Mouse (Mus musculus) urinary bladder, postnatal 4 days (tissue): ENCODE measurements around the gene Daam1.
A peak's percentile ranks its signal among the peaks of the same experiment; 100 is the strongest.
"Not testable (repeated sequence)": the region's sequence is repeated elsewhere in the genome, so short reads cannot be mapped to it uniquely, and the experiment has no call there.

Source experiments
- DNase-seq, 2 experiments: peaks; one replicate each; pipeline ENCODE4 v3.0.0; 2021 to 2022; ENCODE audit warnings: low spot score in 2 of 2

Daam1 gene

DNA sequence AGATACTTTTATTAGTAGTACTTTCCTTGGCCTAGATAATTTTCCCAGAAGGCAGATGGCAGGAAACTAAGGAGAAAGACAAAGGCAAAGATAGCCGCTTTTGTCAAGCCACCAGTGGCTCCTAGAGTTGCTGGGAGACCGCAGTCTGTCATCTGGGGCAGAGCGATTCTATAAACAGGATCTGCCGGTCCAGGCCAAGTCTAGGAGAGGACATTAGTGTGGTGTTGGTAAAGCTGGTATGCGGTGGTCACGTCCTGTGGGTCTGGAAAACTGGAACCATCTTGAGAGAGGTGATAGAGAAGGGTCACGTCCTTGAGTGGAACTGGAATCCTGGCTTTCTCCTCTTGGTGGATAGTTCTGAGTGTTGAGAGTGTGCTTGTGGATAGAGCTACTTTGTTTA lies 3.2 kb downstream of the Daam1 start:
- no peak for DNase-seq

DNA sequence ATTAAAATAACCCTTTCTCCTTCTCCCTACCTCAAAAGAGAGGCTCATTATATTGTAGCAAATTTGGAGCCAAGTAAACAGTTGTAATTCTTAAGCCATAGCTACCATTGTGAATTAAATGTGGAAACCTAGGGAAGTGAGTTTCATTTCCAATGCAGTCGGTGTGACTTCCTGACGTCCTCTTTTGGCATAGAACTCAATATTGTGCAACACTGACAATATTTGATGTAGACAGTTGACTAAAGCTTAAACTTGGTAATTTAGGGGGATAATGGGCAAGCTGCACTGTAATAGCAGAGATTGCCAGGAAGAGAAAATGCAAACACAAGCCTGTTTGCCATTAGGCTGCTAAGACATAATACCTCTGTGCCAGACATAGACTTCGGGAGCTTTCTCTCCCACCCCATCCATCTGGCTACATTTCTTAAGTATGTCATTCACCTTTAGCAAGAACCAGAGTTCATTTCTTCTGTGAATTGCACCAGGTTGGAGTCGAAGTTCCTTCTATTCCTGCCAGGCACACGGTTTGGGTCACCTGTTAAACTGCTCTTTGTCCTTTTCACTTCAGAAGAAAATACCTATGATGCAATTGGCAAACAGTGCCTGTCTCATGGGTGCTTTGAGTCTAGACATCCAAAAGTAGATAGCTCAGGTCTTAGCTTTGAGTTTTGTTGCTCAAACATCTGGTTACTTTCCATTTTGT lies 5.2 kb downstream of the Daam1 start:
- no peak for DNase-seq

DNA sequence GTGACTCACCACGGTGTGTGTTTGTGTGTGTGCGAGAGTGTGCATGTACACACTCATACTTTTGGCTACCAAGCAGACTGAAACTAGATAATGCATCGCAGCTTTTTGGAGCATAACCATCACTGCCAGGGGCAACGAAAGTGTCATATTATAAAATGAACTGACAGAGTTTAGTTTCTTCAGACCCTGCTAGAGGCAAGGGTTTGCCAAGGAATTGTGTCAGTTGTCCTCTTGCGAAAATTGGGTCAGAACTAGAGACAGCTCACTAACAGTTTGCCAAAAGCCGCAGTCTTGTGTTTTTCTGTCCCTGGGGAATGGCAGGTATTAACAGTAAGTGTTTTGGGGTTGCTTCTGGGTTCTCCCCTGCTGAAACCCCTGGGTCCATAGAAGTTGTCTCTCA lies 5.9 kb downstream of the Daam1 start:
- no peak for DNase-seq

DNA sequence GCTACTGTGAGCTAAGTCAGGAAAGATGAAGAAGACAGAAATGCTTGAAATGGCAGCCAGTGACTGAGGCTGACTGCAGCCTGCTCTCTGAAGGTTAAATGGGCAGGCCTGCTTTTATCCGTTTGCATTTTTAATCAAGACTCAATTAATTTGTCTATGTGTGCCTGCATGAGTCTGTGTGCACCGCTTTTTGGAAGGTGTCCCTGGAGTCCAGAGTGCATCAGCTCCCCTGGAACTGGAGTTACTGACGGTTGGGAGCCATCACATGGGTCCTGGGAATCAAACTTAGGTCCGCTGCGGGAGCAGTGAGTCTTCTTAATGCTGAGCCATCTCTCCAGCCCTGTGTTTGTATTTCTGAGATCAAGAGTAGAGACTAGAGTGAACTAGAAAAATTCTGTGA lies 6.7 kb downstream of the Daam1 start:
- no peak for DNase-seq

DNA sequence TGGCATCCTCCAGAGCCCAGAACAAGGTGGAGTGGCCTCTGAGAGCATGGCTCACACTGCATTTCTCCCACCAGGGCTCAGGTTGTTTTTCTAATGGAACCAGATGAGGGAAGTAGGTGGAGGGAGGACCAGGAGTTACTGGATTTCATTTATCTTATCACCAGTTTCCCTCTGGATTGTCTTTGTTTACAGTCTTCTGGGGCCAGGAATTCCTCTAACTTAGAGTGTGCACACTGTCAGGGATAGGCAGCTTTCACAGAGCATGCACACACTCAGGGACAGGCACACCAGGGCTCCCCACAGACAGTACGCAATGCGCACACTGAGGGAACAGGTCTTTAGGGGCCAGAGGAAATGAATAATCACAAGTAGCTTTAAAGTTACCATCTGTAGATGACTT lies 7.4 kb downstream of the Daam1 start:
- no peak for DNase-seq

DNA sequence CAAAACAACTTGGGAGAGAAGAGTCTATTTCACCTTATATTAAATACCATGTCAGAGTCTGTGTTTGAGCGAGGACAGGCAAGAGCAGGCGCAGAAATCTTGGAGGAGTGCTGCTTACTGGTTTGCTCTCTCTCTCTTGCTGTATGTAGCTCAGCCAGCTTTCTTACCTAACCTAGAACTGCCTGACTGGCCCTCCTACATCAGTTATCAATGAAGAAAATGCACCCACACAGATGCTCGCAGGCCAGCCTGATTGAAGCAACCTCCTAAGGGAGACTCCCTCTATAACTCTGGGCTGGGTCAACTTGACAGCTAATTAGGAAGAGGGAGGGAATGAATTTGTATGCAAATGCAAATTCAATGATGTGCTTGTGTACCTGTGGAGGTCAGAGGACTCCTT lies 8.8 kb downstream of the Daam1 start:
- DNase-seq = no peak

DNA sequence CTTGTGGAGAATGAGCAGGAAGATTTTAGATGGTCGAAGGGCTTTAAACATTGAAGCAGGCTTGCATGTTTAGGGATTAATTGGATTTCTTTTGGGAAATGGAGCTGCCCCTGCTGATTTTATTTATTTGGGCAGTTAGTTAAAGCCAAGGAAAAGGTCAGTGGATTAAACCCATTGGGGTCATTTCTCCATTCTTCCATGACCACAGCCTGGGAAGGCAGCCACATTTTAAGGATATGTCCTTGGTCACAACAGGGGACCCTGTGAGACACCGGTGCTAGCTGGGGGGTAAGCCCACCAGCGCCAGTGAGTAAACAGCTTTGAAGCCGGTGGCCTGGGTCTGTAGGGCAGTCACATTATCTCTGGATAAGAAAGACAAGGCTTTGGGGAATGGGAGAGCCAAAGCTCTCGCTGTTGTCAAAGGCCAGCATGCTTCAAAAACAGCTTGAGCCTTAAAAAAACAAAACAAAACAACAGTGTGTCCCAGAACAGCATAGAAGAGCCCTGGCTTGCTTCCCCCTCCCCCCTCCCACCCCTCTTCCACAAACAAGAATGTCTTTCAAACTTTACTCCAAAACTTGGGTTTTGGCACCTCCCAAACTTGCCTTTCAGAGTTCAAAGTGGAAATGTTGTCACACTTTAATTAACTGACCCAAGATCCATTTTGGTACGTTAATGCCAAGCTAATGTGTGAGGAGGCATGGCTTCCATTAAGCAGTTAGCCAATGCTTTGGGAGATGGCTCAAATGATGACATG lies 9.7 kb downstream of the Daam1 start:
- DNase-seq = no peak

DNA sequence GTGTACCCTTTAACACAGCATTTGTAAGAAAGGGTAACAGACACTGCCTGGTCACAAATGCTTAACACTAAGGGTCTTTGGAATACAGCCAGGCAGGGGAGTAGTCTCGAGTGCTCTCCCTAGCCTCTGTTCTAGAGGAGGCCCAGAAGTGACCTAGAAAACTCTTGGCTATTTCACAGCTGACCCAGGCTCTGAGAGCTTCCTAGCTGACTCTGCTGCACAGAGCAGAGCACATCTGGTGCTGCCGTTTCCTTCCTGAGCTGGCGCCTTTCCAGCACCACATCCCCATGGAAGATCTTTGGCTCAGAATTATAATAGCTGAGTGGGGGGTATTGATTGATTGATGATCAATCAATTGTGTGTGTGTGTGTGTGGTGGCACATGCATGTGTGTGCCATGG lies 11.1 kb downstream of the Daam1 start:
- no peak for DNase-seq

DNA sequence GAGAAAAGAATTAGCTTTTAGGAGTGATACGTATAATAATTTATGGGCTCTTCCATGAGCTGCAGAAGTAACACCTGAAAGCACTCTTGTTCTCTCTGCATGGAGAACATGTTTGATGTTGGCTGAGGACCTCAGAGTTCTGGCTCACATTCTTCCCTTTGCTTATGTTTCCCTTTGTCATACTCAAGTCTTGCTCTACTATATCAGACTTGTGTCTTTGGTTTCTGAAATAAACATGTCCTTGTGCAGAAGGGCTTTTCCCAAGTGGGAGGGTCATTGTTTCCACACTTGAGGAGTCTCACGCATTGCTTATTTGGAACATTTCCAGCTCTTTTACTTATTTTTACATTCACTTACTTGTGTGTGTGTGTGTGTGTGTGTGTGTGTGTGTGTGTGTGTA lies 11.7 kb downstream of the Daam1 start:
- no peak for DNase-seq

DNA sequence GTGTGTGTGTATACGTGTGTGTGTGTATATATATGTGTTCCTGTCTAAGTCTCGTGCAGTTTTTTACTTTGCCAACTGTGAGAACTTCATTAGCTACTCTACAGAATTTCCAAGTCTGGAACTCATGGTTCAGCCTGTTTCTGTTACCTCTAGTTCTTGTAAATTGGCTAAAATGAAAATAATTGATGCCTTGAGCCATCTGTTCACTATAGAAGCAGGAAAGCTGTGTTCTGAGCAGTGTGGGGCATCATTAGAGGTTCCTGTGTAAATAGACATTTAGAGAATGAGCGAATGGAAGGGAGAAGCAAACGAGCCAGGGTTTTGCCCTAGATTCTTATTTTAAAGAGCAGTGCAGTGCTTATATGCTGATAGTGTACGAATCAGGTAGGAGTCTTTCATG lies 14.6 kb downstream of the Daam1 start:
- DNase-seq = no peak

DNA sequence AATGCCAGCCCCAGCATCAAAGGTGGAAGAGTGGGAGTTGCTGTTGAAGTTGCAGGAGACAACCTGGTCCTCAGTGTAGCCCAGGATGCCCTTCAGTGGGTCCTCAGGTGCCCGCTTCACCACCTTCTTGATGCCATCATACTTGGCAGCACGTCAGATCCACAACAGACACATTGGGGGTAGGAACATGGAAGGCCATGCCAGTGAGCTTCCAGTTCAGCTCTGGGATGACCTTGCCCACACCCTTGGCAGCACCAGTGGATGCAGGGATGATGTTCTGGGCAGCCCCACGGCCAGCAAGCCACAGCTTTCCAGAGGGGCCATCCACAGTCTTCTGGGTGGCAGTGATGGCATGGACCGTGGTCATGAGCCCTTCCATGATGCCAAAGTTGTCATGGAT lies 15.5 kb downstream of the Daam1 start:
- not testable (repeated sequence) for DNase-seq

DNA sequence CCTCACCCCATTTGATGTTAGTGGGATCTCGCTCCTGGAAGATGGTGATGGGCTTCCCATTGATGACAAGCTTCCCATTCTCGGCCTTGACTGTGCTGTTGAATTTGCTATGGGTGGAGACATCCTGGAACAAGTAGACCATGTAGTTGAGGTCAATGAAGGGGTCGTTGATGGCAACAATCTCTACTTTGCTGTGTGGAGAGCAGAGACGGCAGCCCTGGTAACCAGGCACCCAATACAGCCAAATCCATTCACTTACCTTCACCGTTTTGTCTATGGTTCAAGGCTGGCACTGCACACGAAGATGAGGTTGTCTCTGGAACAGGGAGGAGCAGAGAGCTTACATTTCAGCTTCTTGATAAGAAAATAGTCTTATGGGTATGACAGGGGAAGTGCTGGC lies 16.1 kb downstream of the Daam1 start:
- DNase-seq = not testable (repeated sequence)

DNA sequence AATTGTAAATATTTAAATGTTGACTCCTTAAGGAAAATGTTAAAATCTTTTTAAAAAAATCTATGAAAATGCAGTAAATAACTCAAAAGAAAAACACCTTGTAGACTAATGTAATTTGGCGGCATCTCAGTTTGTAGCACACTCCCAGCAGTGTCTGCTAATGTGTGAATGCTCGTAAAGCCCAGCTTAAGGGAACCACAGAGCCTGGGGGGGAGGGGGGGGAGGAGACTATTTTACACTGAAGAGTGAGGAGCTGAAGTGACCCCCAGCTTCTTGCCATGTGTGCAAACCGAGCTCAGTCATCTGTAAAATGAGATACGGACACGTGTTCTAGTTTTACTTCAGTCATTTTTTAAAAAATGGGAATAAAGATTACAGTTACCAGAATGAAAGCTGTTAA lies 16.7 kb downstream of the Daam1 start:
- DNase-seq = no peak

DNA sequence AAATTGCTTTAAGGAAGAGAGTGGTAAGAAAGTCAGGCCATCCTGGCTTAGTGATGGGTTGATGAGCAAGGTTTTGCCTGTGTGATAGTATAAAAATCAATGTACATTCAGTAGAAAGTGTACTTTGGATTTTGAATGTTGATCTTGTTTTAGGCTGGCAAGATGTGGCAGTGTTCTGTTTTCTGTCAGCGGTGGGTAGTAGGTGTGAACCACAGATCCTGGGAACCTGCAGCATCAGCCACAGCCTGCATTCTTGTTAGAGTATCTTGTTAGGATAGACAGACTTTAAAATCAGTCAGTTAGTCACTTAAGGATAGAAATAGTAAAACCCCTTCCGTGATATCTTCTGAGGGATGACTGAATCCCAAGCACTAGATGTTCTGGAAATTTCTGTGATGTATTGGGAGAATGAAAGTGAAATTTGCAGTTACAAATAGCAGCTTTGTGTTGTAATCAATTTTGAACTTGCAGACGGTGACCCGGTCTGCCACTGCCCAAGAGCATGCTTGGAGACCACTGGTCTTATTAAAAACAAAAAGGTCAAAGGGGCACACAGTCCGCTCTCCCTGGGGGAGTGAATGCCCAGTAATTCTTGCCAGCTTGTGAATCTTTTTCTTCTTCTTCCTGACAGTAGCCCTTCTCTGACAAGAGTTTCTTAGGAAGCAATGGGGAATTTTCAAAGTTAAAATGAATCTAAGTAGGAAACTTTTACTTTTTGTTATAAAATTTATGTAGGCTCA lies 17.3 kb downstream of the Daam1 start:
- DNase-seq = no peak

DNA sequence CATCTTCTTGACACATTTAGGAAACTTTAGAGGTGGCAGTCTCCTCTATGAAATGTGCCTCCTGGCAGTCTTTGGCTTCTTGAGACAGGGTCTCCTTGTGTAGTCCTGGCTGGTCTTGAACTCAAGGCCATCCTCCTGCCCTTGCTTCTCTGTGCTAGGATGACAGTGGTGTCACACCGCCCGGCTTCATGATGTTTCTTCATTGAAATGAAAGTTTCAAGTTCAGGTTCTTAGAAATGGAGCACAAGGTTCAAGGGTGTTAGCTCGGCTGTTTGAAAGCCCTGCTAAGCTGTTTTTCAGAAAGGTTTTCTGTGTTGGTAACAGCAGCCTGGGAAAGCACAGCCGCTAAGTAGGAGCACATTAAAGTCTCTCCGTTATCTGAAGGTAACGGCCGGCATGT lies 18.2 kb downstream of the Daam1 start:
- no peak for DNase-seq

DNA sequence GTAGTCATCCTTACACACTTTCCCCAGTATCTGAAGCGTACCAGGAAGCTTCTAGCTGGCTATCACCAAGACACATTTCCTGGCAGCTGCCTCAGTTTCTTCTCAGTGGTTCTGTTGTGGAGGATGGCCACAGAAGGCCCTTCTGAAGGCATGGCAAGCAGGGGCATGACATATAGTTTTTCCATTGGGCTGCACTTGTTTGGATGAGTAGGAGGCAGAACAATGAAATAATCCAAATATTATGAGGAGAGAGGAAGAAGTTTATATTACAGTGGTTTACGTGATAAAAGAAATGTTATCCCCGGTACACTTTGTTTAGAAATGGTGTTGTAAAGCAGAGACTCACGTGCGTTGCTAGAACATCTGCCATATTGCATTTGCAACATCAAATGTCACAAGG lies 19.3 kb downstream of the Daam1 start:
- no peak for DNase-seq

DNA sequence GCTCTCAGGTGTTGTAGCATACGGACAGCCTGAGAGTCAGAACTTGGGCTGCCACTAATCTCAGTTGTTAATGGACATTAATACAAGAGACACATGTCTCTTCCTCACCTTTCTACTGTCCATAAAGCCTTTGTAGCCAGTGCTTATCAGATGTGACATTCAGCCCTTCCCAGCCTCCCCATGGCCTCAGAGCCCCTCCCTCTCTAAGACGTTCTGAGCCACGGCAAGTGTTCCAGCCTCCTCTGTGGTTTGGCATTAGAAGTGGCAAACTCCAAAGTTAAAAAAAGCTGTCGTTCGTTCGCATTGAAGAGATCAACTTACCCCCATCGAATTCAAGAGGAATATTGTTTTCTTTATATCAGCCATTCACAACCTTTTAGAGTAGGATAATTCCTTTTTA lies 21.8 kb downstream of the Daam1 start:
- no peak for DNase-seq

DNA sequence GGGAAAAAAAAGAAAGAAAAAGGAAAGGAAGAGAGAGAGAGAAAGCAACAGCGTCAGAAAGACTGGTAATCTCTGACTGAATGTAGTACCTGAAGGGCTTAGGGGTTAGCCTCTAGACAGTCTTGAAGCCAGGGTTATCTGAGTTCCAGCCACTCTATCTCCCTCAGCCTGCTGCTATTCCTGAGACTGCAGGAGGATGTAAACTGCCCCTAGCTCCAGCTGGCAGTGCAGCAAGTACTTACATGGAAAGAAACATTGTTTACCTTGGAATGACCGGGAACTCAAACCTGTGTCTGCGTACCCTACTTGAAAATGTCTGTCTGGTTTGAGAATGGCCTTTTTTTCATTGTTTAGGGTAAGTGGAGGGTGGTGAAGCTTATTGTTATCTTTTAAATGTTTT lies 22.8 kb downstream of the Daam1 start:
- no peak for DNase-seq

DNA sequence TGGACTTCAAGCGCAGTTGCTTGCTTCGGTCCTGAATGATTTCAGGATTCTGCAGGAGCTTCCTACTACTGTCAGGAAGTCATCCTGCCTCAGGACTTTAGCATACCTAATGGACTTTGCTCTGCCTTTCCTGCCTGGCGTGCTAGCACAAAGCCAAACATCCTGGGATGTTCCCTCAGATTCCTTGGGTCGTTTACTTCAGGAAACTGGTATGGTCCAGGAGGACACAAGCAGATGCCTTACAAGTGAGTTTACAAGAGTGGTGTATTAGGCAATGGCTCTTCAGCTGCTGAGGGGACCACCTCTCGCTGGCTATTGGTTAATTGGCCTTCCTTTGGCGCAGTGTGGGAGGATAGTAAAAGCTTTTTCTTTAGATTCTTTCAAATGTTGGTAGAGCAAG lies 23.3 kb downstream of the Daam1 start:
- no peak for DNase-seq

DNA sequence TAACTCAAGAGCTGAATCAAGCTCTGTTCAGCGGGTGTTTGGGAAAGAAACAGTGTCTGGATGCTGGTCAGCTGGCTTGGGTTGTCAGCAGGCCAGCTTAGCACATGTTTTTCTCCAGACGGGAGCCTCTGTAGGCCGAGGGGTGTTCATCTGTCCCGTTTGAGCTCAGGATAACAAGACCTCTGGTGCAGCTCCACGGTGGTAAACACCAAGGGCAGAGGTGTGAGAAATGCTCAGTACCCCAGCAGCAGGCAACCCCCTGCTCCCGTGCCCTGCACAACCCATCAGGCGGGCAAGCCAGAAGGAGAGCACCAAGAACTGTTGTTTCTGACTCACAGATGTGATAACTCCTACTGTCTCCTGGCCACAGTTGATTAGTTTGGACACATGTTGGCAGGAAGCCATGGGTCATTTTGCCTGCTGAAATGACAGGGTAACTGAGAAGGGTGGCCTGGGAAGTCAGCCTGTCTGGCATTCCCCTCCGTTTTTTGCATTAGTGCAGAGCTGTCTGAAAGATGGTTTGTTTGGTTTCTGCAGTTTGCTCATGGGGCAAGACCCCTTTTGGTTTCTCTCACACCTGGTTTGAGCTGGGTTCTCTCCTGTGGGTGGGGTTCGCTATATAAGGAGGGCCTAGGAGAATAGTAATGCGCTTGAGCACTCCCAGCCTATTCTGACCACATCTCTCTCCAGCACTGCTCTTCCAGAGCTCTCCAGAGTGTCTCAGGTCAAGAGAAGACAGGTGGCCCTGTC lies 25.0 kb downstream of the Daam1 start:
- peak in 1 of 2 experiments; percentile 38 for DNase-seq

DNA sequence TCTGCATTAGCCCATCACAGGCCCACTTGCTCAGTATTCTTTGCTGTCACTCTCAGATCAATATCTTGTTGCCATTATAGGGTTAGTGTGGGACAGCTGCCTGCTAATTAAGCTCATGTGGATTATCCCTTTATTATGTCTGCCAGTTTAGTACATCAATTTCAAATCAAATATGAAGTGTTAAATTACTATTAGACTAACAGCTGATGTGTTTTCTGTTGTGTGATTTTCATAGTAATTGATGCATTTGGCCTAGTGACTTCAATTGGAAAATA lies 25.5 kb downstream of the Daam1 start:
- DNase-seq = no peak

DNA sequence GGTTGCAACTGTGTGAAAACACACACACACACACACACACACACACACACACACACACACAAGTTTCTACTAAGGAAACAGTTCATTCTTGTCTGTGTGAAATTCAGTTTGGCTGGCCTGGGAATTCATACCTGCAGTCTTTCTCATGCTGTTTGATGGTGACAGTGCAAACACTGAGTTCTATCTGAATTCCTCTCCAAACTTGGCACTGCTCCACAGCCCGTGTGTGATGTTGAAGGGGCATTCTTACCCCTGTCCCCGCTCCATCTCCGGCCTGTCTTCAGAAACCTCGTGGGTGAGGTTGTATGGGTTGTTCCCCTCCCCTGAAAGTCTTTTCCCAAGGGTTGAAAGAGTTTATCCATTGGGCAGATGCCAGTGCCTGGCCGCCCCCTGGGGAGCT lies 28.2 kb downstream of the Daam1 start:
- no peak for DNase-seq
